In the genomic region with DNA sequence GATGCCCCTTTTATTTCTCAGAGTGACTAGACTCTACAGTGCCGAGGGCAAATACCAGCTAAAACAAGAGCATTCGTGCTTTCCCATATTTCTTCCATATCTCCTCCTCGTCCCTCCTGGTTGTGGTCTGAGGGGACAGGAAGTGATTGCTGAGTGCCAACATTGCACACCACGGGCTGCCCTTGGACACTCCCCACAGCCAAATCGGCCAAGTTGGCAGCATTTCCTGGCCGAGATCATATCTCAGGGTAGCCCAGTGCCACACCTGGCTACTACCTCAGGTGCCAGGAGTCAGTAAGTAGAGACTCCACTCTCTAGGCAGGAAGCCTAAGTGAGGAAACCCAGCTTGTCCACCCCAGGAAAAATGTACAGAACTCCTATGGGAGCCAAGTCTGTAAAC, we compare ENCODE assay signal across 15 mouse cellular contexts. TPM values are rescaled to one million over a fixed set of nuclear protein-coding genes. Genes with fewer than 3 reads are reported as not detected.
DNase-seq lines count a peak whose midpoint lies in the region; ATAC-seq lines count a peak whose summit lies in the region.
"Had no signal": no experiment of that assay in that cellular context is flagged by ENCODE, and none has a peak within 500 bp of the region (broad histone marks: within the 10 kb centered on the region; RNA-seq: fewer than 3 reads in every experiment).

No protein-coding gene starts in this region.

- H3K9me3 ChIP-seq in kidney, embryonic 15.5 days (replicated peaks): no peaks in the 10 kb centered on the region
- H3K9me3 ChIP-seq: embryonic facial prominence, embryonic 13.5 days; forebrain, embryonic 15.5 days; liver, embryonic 15.5 days had no signal

- H3K27me3 ChIP-seq in kidney, embryonic 15.5 days: no peaks in the 10 kb centered on the region
- H3K27me3 ChIP-seq: forebrain, embryonic 15.5 days had no signal

- H3K36me3 ChIP-seq in kidney, embryonic 15.5 days: no peaks in the 10 kb centered on the region
- H3K36me3 ChIP-seq: embryonic facial prominence, embryonic 13.5 days; forebrain, embryonic 15.5 days; liver, embryonic 15.5 days had no signal

- H3K4me2 ChIP-seq in kidney, embryonic 15.5 days: no peak overlapping the region
- H3K4me2 ChIP-seq: embryonic facial prominence, embryonic 13.5 days; forebrain, embryonic 15.5 days; liver, embryonic 15.5 days had no signal

- peak overlapping the region; percentile 15 for H3K27ac ChIP-seq in kidney, embryonic 15.5 days
- H3K27ac ChIP-seq: embryonic facial prominence, embryonic 13.5 days; forebrain, embryonic 15.5 days; left cerebral cortex, adult 2 months; liver, embryonic 15.5 days had no signal

- no peak for ATAC-seq in cerebellum, adult (ENCODE audit: insufficient number of reproducible peaks, low FRiP score, low TSS enrichment)
- ATAC-seq in kidney, embryonic 15.5 days (replicated peaks; ENCODE audit: low FRiP score): no peak
- ATAC-seq: CD4-positive, CD25-positive, alpha-beta regulatory T cell, adult 4 months; forebrain, embryonic 15.5 days had no signal

- peaks cover 29% of the 10 kb centered on the region for H3K4me1 ChIP-seq in kidney, embryonic 15.5 days

- WGBS in kidney, embryonic 15.5 days: 58% methylated on average over 6 of the region's 6 CpGs

- H3K9ac ChIP-seq in kidney, embryonic 15.5 days: no peak overlapping the region
- H3K9ac ChIP-seq: embryonic facial prominence, embryonic 13.5 days; forebrain, embryonic 15.5 days; liver, embryonic 15.5 days had no signal

- peak; percentile 65 for DNase-seq in cerebellum, adult 9-11 months
- DNase-seq in kidney, postnatal 25 days: no peak
- DNase-seq in 416B (ENCODE audit: low read depth): peak; percentile 36
- peak; percentile 59 for DNase-seq in gastrocnemius, postnatal 14 days
- no peak for DNase-seq in right cerebral cortex, postnatal 14 days
- DNase-seq in spleen, postnatal 4 days (ENCODE audit: low spot score in 2 of 2): no peak
- DNase-seq: kidney, adult 8-10 months; thymus, postnatal 4 days had no signal

- no peak overlapping the region for H3K4me3 ChIP-seq in kidney, embryonic 15.5 days (replicated peaks)
- H3K4me3 ChIP-seq: embryonic facial prominence, embryonic 13.5 days; forebrain, embryonic 15.5 days; left cerebral cortex, adult 2 months; liver, embryonic 15.5 days had no signal

- intact Hi-C loops in gastrocnemius, postnatal 14 days (cut with DNase I; ENCODE audit: low total_unique reads): no loop called here

RNA-seq across cellular contexts. Expression of a gene that starts 6.8 kb away (rescaled TPM):
- polyA plus RNA-seq in kidney, embryonic 15.5 days (2015; fragmentation: Nextera tagmentation; extraction: Ambion mirVana): 5.1 and 5.5 TPM in 2 replicates
- 1 to 10 TPM; 6.8 to 9.4 TPM for total RNA-seq in gastrocnemius, postnatal 14 days (2021)

RNA-seq across cellular contexts. Expression of a gene that starts 7.7 kb away (rescaled TPM):
- 130 TPM in 2 replicates for polyA plus RNA-seq in kidney, embryonic 15.5 days (2015; fragmentation: Nextera tagmentation; extraction: Ambion mirVana)
- 10 to 100 TPM; 39.5 to 44.5 TPM for total RNA-seq in gastrocnemius, postnatal 14 days (2021)

Comparison
In these comparisons a context has a peak if more than half of its experiments do, and no peak if none do; other contexts are left out.
1. DNase-seq: peak in cerebellum, adult 9-11 months (single experiment), 416B (single experiment) and gastrocnemius, postnatal 14 days (single experiment); none in kidney, postnatal 25 days (0 of 2), right cerebral cortex, postnatal 14 days (single experiment) and spleen, postnatal 4 days (0 of 2).